Mouse (Mus musculus): ENCODE results near the gene Sgip1.

Sgip1 gene

GRCm38 (mm10) chr4:102900166-102900565 lies 159.1 kb downstream of the Sgip1 start:
- DNase-seq: no peak

GRCm38 (mm10) chr4:102907843-102908427 lies 166.8 kb downstream of the Sgip1 start:
- DNase-seq: no peak

- DNase-seq: no peak
These were observed 169.1 kb downstream of the Sgip1 start for GRCm38 (mm10) chr4:102910191-102910590.

- DNase-seq: no peak
These were observed 172.1 kb downstream of the Sgip1 start for GRCm38 (mm10) chr4:102913176-102913575.

GRCm38 (mm10) chr4:102913700-102914327 lies 172.7 kb downstream of the Sgip1 start:
- no peak for DNase-seq

GRCm38 (mm10) chr4:102918191-102918590 lies 177.1 kb downstream of the Sgip1 start:
- DNase-seq: no peak

- DNase-seq: no peak
These were observed 188.4 kb downstream of the Sgip1 start for GRCm38 (mm10) chr4:102929491-102929890.

- DNase-seq: no peak
These were observed 189.6 kb downstream of the Sgip1 start for GRCm38 (mm10) chr4:102930679-102931078.

GRCm38 (mm10) chr4:102940266-102940665 lies 199.2 kb downstream of the Sgip1 start:
- DNase-seq: no peak

- DNase-seq: no peak
These were observed 199.6 kb downstream of the Sgip1 start for GRCm38 (mm10) chr4:102940738-102941137.

GRCm38 (mm10) chr4:102944325-102944724 lies 203.2 kb downstream of the Sgip1 start:
- DNase-seq: no peak

GRCm38 (mm10) chr4:102952476-102952875 lies 211.4 kb downstream of the Sgip1 start:
- DNase-seq: no peak

GRCm38 (mm10) chr4:102955294-102955956 lies 214.3 kb downstream of the Sgip1 start:
- peak in 1 of 2 experiments; percentile 6 for DNase-seq

- peak in 1 of 2 experiments; percentile 3 for DNase-seq
These were observed 218.3 kb downstream of the Sgip1 start for GRCm38 (mm10) chr4:102959409-102959808.

- DNase-seq: no peak
These were observed 223.1 kb downstream of the Sgip1 start for GRCm38 (mm10) chr4:102964174-102964573.

GRCm38 (mm10) chr4:102967811-102968210 lies 226.7 kb downstream of the Sgip1 start:
- no peak for DNase-seq

GRCm38 (mm10) chr4:102969599-102969998 lies 228.5 kb downstream of the Sgip1 start:
- no peak for DNase-seq

- no peak for DNase-seq
These were observed 230.1 kb downstream of the Sgip1 start for GRCm38 (mm10) chr4:102971159-102971558.

GRCm38 (mm10) chr4:102972071-102972470 lies 231.0 kb downstream of the Sgip1 start:
- DNase-seq: no peak

- DNase-seq: no peak
These were observed 233.1 kb downstream of the Sgip1 start for GRCm38 (mm10) chr4:102974172-102974571.

- DNase-seq: no peak
These were observed 235.5 kb downstream of the Sgip1 start for GRCm38 (mm10) chr4:102976290-102977275.

GRCm38 (mm10) chr4:102977778-102978321 lies 236.8 kb downstream of the Sgip1 start:
- no peak for DNase-seq

- peak in 1 of 2 experiments; percentile 11 for DNase-seq
These were observed 237.3 kb downstream of the Sgip1 start, which contains the start of gene Tctex1d1 for GRCm38 (mm10) chr4:102978440-102978839. Tctex1d1 (plus strand) TSS chr4:102978606.
